Mouse (Mus musculus) inflammation-experienced regulatory T-cells (primary cell): Measurements from ENCODE around the gene Gm45194. TPM values are rescaled to one million over a fixed set of nuclear protein-coding genes. Genes with fewer than 3 reads are reported as not detected.

Experiments
- polyA plus RNA-seq, 2 experiments: library from polyadenylated mRNA; unstranded; fragments of 100-300 nt; shearing (Covaris generic); gene quantifications; one replicate each; pipeline ENCODE4 v1.2.1; 2017

Gene Gm45194
- polyA plus RNA-seq = not detected

DNA sequence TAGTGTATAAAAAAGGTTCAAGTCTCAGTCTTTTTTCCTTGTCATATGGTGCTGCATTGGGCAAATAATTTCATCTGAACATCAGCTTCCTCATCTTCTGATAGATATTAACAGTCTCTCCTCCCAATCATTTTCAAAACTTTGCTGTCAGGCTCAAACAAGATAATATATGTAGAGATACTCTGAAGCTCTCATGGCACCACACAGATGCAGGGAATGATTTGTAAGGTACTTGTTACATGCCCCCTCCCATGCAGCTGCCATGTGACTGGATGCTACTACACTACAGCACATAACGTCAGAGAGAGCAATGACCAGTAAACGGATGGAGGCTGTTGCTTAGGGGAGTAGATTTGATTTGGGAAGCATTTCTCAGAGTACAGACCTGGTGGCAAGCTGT lies at the start of gene Gm45194:
Gene Gm45194, plus strand, starts transcription at position 301 of the 400 bp plus-strand sequence.

DNA sequence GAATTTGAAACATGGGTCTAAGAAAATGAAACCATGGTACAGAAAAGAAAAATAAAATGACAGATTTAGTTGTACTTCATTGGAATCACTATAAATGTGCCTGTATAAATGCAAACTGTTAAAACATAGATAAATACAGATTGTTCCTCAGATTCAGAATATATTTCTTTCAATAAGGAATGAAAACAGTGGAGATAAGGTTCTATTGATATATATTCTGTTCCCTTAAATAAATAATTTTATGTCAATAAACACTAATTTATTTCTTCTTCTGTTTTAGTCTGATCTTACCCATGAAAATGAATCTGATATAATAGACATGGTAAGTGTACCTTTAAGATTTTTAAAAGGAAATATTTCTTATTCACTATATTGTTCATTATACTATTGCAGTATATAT lies 119.5 kb downstream of the Gm45194 start, which contains the start of gene Tex16:
Gene Tex16, plus strand, starts transcription at position 301 of the 400 bp plus-strand sequence.

GRCm38 (mm10) chrX:112238749-112239148 lies 347.6 kb downstream of the Gm45194 start, which contains the start of gene 4933403O08Rik:
Gene 4933403O08Rik (plus strand): TSS chrX:112239049.

Other genes with a start within 250 kb of the Gm45194 start
- under 1 TPM in 1 of 2 experiments, not detected in 1; 0.02 TPM for gene Hdx, start 194.3 kb upstream of the Gm45194 start, polyA plus RNA-seq
- under 1 TPM in 1 of 2 experiments, not detected in 1; 0.44 TPM for gene Tex16, start 119.6 kb downstream of the Gm45194 start, polyA plus RNA-seq